Mouse (Mus musculus) splenic B cell, adult 2 months (primary cell): ENCODE measurements around the gene Pthlh.
"Not testable (repeated sequence)": the region's sequence is repeated elsewhere in the genome, so short reads cannot be mapped to it uniquely, and the experiment has no call there.

Experiments used
- DNase-seq: peaks from one replicate; pipeline ENCODE4 v3.0.0-alpha.2; 2011; ENCODE audit warnings: low read depth, low spot score
- H3K27me3 ChIP-seq: 2 replicates; pipeline ENCODE4 v1.6.1; 2012; ENCODE audit warnings: mild to moderate bottlenecking, low read length, moderate library complexity, mixed read lengths; ENCODE audit not compliant: control insufficient read depth, poor library complexity, insufficient read depth, severe bottlenecking
- H3K36me3 ChIP-seq: 2 replicates; pipeline ENCODE4 v1.6.1; 2012; ENCODE audit warnings: mild to moderate bottlenecking, low read length, moderate library complexity, mixed read lengths; ENCODE audit not compliant: control insufficient read depth, poor library complexity, insufficient read depth, severe bottlenecking

Gene Pthlh

DNA sequence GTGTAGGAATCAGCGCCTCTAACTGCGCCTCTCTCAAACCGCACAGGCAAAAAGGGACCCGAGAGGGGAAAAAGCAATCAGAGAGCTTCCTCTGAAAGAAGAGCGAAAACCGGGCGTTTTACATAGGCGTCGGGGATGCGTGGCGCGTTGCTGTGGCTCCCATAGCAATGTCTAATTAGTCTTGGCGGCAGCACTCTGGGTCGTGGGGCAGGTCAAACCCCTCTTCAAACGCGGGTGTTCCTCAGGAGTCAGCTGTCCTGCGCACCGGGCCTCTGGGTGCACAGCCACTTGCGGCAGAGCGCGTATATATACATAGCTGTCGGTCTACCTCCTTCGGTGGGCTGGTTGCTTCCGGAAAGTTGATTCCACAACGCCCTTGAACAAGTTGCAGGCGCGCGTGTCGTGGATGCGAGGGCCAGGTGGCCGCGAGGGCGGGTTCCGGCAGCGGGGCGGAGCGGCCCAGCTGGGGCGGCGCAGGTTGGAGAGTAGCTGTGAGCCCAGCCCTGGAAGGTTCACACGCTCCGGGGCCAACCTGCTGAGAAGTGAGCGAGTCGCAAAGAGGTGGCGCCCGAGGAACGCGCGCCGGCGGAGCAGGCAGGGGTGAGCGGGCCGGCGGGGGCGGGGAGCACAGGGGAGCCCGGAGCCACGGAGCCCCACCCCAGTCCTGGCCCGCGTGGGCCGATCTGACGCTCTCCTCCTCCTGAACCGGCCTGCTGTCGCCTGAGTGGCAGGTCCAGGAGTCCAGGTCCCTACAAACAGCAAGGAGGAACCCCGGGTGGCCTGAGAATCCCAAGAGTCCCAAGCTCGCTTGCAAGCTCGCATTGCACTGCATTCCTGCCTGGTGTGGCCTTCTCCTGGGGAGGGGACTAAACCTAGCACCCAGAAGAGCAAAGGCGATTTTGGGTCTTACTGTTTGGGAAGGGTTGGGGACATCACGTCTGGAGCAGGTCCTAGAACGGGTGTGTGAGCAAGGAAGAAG is at the start of gene Pthlh:
TSS of gene Pthlh (minus strand) at position 597 of the 979 bp plus-strand sequence.
- peaks cover 2% of the 10 kb centered on the region; the same call in 1 of the 2 replicates for H3K27me3 ChIP-seq
- DNase-seq = no peak

GRCm38 (mm10) chr6:147313331-147313730 is 49.3 kb upstream of the Pthlh start:
- DNase-seq = no peak
- no peaks in the 10 kb centered on the region for H3K27me3 ChIP-seq
- H3K36me3 ChIP-seq = no peaks in the 10 kb centered on the region

More for the DNA sequence above, at the start of gene Pthlh:
- no peaks in the 10 kb centered on the region for H3K36me3 ChIP-seq

- H3K36me3 ChIP-seq = no peaks in the 10 kb centered on the region
- no peaks in the 10 kb centered on the region for H3K27me3 ChIP-seq
- DNase-seq = no peak
These were observed 46.5 kb upstream of the Pthlh start for GRCm38 (mm10) chr6:147310435-147310978.

GRCm38 (mm10) chr6:147310035-147310434 is 46.1 kb upstream of the Pthlh start:
- no peaks in the 10 kb centered on the region for H3K36me3 ChIP-seq
- DNase-seq = no peak
- no peaks in the 10 kb centered on the region for H3K27me3 ChIP-seq

GRCm38 (mm10) chr6:147304236-147304635 is 40.3 kb upstream of the Pthlh start:
- not testable (repeated sequence) for H3K27me3 ChIP-seq, DNase-seq, H3K36me3 ChIP-seq

DNA sequence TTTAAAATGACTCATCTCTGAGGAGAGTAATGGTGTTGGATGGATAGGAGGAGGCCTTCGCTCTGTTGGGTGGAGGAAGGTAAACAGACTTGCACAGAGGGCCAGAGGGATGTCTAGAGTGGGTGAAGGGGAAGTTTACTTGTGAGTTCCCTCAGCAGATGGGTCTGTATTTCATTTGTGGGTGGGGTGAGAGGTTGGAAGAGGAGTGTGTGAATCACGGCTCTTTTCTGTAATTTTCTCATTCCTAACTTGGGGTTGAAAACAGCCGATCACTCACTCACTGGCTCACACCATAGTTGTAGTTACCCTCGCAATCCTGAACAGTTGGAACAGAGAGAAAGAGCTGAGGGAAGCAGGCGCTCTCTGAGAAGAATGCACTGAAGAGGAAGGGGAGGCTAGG is 35.6 kb upstream of the Pthlh start:
- no peak for DNase-seq
- Histone ChIP-seq H3K27me3 (no peaks in the 10 kb centered on the region; the same call in 1 of the 2 replicates), H3K36me3 (no peaks in the 10 kb centered on the region)

DNA sequence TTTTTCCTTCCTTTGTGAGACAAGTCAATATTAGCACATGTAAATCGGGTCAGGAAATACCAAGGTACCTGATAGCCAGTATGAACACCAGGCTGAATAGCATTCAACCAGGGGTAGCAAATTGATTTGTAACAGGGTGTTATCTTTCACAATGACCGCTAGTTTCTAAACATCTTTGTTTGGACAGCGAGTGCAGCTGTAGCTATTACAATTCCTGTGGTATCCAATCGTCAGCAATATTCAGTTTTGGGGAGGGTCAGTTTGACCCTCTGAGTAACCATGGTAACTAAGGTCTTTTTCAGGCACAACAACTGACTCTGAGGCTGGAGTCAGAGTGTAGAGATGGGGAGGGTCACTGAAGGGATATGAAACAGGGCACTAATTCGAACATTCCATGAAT is 15.3 kb upstream of the Pthlh start:
- Histone ChIP-seq H3K36me3 (no peaks in the 10 kb centered on the region), H3K27me3 (no peaks in the 10 kb centered on the region)
- DNase-seq = no peak

DNA sequence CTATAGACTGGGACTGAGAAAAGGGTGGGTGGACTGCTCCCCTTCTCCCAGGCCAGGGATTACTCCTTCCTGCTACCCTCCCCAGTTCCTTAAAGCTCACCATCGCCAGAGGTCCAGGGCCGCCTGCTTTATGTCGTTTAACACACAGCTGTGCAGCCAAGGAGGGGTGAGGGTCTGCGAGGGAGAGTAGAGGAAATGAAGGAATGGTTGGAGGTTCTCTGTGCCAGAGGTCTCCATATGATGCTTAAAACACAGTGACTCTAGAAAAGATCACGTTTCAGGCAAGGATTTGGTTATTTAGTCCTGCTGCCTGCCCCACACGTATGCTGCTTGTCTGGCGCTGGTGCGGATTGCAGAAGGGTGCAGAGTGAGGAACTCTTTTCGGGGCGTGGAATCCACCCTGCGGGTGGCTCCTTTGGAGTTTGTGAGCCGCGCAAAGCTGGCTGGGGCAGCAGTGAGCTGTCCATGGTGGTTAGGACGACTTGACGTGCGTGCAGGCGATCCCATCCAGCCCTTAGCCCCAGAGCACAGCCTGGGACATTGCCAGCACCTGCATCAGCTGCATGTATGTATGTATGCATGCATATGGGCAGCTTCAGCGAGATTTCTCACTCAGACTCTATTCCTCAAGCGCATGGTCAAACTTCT is 4.3 kb upstream of the Pthlh start:
- no peaks in the 10 kb centered on the region for H3K36me3 ChIP-seq
- DNase-seq = no peak
- peaks cover 2% of the 10 kb centered on the region; the same call in 1 of the 2 replicates for H3K27me3 ChIP-seq

- no peak for DNase-seq
- H3K36me3 ChIP-seq = no peaks in the 10 kb centered on the region
These were observed 2.5 kb upstream of the Pthlh start for GRCm38 (mm10) chr6:147266466-147266865.

GRCm38 (mm10) chr6:147263178-147263577 is 805 bp downstream of the Pthlh start:
- Histone ChIP-seq H3K36me3 (no peaks in the 10 kb centered on the region), H3K27me3 (peaks cover 2% of the 10 kb centered on the region; the same call in 1 of the 2 replicates)
- no peak for DNase-seq

More at GRCm38 (mm10) chr6:147266466-147266865, 2.5 kb upstream of the Pthlh start:
- peaks cover 2% of the 10 kb centered on the region; the same call in 1 of the 2 replicates for H3K27me3 ChIP-seq

GRCm38 (mm10) chr6:147261616-147262015 is 2.4 kb downstream of the Pthlh start:
- no peak for DNase-seq
- no peaks in the 10 kb centered on the region for H3K36me3 ChIP-seq
- peaks cover 2% of the 10 kb centered on the region; the same call in 1 of the 2 replicates for H3K27me3 ChIP-seq

GRCm38 (mm10) chr6:147260766-147261165 is 3.2 kb downstream of the Pthlh start:
- Histone ChIP-seq H3K36me3 (no peaks in the 10 kb centered on the region), H3K27me3 (peaks cover 2% of the 10 kb centered on the region; the same call in 1 of the 2 replicates)
- DNase-seq = no peak

DNA sequence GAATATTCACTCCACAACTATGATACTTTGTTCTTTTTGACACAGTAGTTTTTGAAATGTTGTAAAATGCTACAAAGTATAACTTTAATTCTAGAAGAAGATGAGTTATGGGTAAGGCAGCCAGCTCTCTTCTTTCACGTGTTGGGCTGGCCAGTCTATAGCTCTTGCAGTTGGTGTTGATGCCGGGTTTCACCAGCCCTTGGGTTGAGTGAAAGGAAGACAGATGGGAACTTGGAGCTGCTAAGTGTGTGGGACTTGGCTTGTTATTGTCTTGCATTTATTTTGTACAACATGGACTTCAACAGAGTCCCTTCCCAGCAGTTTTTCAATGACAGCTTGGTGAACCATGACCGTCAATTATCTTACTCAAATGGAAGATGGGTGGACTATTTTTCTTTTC is 16.2 kb downstream of the Pthlh start:
- DNase-seq = no peak
- Histone ChIP-seq H3K36me3 (no peaks in the 10 kb centered on the region), H3K27me3 (no peaks in the 10 kb centered on the region)

DNA sequence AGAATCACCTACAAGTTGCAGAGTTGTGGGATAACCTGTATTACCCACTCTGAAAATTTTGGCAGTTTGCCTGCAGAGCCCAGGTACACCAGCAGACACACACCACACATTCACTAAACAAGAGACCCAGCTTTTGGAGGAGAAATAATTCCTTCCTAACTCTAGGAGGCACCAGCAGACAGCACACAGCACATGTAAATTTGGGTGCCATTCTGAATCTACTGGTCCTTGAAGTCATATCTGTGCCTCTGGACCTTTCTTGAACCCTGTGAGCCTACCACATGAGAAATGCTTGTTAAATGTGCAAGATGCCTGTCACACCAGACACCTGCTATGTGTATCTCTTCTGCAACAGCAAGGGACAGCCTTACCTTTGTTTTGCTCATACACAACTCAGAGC is 19.7 kb downstream of the Pthlh start:
- H3K27me3 ChIP-seq = no peaks in the 10 kb centered on the region
- DNase-seq = no peak

GRCm38 (mm10) chr6:147243655-147244054 is 20.3 kb downstream of the Pthlh start:
- H3K36me3 ChIP-seq = no peaks in the 10 kb centered on the region
- H3K27me3 ChIP-seq = no peaks in the 10 kb centered on the region
- no peak for DNase-seq

More for the DNA sequence above, 19.7 kb downstream of the Pthlh start:
- no peaks in the 10 kb centered on the region for H3K36me3 ChIP-seq
